Mouse (Mus musculus) midbrain, embryonic 14.5 days (tissue): ENCODE data around the gene Ssbp3. TPM values are rescaled to one million over a fixed set of nuclear protein-coding genes. Genes with fewer than 3 reads are reported as not detected.

Experiments used
- ATAC-seq: fragments of 200-750 bp; cut with Nextera tagmentation; 2 replicates; pipeline ENCODE4 v1.8.0; 2017; ENCODE audit warnings: moderate number of reproducible peaks, moderate library complexity; ENCODE audit not compliant: low FRiP score, low TSS enrichment
- DNase-seq: peaks from one replicate; pipeline ENCODE4 v3.0.0-alpha.2; 2015
- H3K27ac ChIP-seq: fragments of 300-500 bp; sonication (generic); replicated peaks from 2 replicates; pipeline ENCODE4 v1.5.1; 2014; ENCODE audit warnings: mild to moderate bottlenecking, low read depth, low read length, moderate library complexity
- H3K27me3 ChIP-seq: fragments of 300-500 bp; sonication (generic); 2 replicates; pipeline ENCODE4 v1.6.1; 2014; ENCODE audit warnings: low read length, control low read depth, mixed read lengths; ENCODE audit not compliant: control insufficient read depth, insufficient read depth
- H3K36me3 ChIP-seq: fragments of 300-500 bp; sonication (generic); 2 replicates; pipeline ENCODE4 v1.6.1; 2014; ENCODE audit warnings: low read length, control low read depth; ENCODE audit not compliant: control insufficient read depth, insufficient read depth
- H3K4me1 ChIP-seq: fragments of 300-500 bp; sonication (generic); 2 replicates; pipeline ENCODE4 v1.6.1; 2014; ENCODE audit warnings: mild to moderate bottlenecking, antibody characterized with exemption, low read length, control low read depth; ENCODE audit not compliant: control insufficient read depth, insufficient read depth
- H3K4me2 ChIP-seq: fragments of 300-500 bp; sonication (generic); 2 replicates; pipeline ENCODE4 v1.6.1; 2014; ENCODE audit warnings: mild to moderate bottlenecking, low read length, moderate library complexity
- H3K4me3 ChIP-seq: fragments of 300-500 bp; sonication (generic); replicated peaks from 2 replicates; pipeline ENCODE4 v1.5.1; 2014; ENCODE audit warnings: low read depth, low read length
- H3K9ac ChIP-seq: fragments of 300-500 bp; sonication (generic); replicated peaks from 2 replicates; pipeline ENCODE4 v1.6.1; 2014; ENCODE audit warnings: mild to moderate bottlenecking, low read length, moderate library complexity
- H3K9me3 ChIP-seq: fragments of 300-500 bp; sonication (generic); 2 replicates; pipeline ENCODE4 v1.6.1; 2016; ENCODE audit warnings: low read length, control low read depth, mixed read lengths; ENCODE audit not compliant: control insufficient read depth
- WGBS: fragments of 180-500 bp; shearing (Covaris S2); extraction: QIAGEN DNeasy Blood & Tissue Kit; methylation state at CpG from one replicate; pipeline ENCODE4 v1.1.7; 2014; 5-methylcytosine and 5-hydroxymethylcytosine counted together
- polyA plus RNA-seq: library from polyadenylated mRNA; unstranded; fragments of >200 nt; fragmentation: Nextera tagmentation; extraction: Ambion mirVana; gene quantifications from 2 replicates; pipeline ENCODE4 v1.2.1, GENCODE M21; 2014

Ssbp3 gene
- polyA plus RNA-seq, 1 experiment from 2014 or later: 147 TPM

DNA sequence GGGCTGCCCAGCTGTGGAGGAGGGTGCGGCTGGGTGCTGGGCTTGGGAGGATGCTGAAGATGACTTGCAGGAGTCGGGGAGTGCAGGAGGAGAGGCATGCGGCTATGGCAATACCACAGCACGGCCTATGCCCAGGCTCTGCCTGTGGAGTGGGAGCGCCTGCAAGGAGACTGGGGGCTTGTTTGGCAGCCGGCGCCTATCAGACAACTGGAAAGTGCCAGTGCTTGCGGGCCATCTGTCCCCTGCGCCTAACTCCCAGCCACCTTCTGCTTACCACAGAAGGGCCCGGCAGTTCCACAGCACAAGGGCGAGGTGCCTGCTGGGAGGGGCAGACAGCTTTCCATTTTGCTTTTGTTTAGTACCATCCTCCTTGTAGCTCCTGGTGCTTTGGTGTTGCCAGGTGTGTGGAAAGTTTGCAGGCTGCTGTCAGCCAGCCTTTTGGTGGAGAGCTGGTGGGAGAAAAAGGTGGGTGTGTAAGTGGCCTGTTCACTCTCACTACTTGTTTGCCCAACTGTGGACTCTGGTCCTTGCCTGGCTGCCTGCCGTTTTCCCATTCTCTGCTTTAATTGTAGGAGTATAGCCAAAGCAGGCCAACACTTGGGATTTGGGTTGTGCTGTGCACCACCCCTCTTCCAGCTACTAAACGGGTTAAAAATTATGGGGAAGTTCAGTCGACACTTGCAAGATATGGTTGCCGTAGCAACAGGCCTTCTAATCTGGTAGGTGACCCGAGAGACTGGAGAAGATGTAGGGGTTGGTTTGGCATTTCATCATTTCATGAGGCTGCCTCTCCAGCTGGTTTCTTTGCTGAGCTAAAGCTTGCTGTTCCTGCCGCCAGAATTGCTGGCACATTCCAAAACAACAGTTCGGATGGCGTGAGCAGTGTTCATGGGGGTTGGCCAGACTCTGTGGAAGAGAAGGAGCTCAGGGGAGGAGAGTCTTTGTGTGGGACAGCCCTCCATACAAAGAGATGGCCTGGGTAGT, 45.5 kb downstream of the Ssbp3 start:
- 29% methylated on average over 19 of the region's 19 CpGs for WGBS
- Histone ChIP-seq H3K9me3 (no peaks in the 10 kb centered on the region), H3K27me3 (no peaks in the 10 kb centered on the region), H3K4me1 (peaks cover 76% of the 10 kb centered on the region), H3K27ac (peak overlapping the region; percentile 72), H3K4me2 (peak overlapping the region; percentile 41), H3K36me3 (no peaks in the 10 kb centered on the region), H3K9ac (0 out of 2 replicates have a peak overlapping the region, but pooled peaks have one; percentile 16), H3K4me3 (no peak overlapping the region)
- peak; percentile 75 for DNase-seq
- ATAC-seq: peak; percentile 62

DNA sequence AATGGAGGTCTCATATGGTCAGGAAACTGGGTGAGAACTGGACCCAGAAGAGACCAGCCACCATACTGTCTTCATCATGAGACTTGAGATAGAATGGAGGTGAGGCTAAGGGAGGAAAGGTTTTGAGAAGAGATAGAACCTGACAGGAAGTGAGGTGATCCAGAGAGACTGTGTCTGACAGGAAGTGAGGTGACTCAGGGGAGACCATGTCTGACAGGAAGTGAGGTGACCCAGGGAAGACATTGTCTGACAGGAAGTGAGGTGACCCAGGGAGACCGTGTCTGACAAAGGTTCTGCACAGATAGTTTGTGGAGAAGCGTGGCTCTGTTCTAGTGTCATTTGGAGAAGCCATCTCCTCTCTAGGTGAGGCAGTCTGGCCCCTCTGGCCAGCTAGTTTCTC, 47.6 kb downstream of the Ssbp3 start:
- ATAC-seq: no peak
- WGBS: 92% methylated on average over 2 of the region's 2 CpGs

DNA sequence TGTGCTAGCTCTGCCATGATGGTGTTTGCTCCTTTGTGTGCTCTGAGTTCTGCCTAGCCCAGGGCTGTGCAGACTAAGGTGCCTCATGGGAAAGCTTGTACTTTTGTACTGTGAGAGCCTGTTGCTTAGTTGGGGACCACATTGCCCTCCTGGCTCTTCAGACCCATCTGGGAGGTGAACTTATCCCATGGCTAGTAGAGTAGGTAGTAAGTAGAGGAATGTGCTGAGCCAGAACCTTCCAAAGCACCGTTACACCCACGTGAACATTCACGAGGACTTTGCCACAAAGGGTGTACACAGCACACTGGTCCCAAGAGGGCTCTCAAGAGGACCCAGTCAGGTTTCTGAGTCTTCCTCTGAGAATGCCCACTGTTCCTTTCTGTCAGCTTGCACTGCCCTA, 48.1 kb downstream of the Ssbp3 start:
- 85% methylated on average over 3 of the region's 3 CpGs for WGBS
- Histone ChIP-seq H3K27me3 (no peaks in the 10 kb centered on the region), H3K4me3 (no peak overlapping the region), H3K4me1 (peaks cover 68% of the 10 kb centered on the region), H3K9me3 (no peaks in the 10 kb centered on the region), H3K9ac (no peak overlapping the region), H3K36me3 (no peaks in the 10 kb centered on the region), H3K4me2 (no peak overlapping the region), H3K27ac (no peak overlapping the region)
- DNase-seq (no peak), ATAC-seq (no peak)

More for the DNA sequence above, 47.6 kb downstream of the Ssbp3 start:
- DNase-seq: no peak
- H3K27me3 ChIP-seq: no peaks in the 10 kb centered on the region
- no peak overlapping the region for H3K4me3 ChIP-seq
- H3K9me3 ChIP-seq: no peaks in the 10 kb centered on the region
- no peak overlapping the region for H3K27ac ChIP-seq
- no peaks in the 10 kb centered on the region for H3K36me3 ChIP-seq
- no peak overlapping the region for H3K9ac ChIP-seq
- H3K4me2 ChIP-seq: no peak overlapping the region
- peaks cover 72% of the 10 kb centered on the region for H3K4me1 ChIP-seq

DNA sequence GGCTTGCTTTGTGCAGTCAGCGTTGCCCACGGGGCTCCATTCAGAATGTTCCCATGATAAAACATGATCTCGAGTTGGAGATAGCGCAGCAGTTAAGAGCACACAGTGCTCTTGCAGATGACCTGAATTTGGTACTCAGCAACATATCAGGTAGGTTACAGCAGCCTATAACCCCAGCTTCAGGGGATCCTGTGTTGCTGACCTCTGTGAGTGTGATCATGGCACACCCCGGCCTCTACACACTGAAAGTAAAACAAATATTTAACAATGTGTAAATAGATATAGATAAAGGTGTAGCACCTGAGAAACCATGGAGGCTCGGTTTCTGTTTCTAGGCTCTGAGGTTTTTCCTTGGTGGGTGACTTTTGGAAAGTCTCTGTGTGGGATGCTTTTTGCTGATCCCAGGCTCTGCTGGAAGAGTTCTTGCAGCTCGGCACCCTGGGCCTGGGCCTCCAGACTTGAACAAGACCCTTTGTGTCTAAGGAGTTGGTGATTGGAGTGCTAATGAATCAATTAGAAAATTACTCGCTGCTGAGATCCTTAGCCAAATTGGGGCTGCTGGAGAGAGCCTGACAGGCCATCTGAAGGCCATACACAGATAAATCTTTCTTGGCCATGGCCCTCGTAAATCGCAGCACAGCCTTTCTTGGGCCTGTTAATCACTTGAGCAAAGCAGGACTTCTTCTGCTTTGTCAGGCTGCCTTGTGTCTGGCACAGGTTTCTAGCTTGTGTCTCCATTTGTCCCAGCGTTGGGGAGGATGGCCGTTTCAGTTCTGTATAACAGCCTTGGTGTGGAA, 49.2 kb downstream of the Ssbp3 start:
- ATAC-seq (no peak), DNase-seq (no peak)
- H3K4me3 ChIP-seq: no peak overlapping the region
- H3K36me3 ChIP-seq: no peaks in the 10 kb centered on the region
- peaks cover 62% of the 10 kb centered on the region for H3K4me1 ChIP-seq
- 75% methylated on average over 12 of the region's 12 CpGs for WGBS
- no peak overlapping the region for H3K9ac ChIP-seq
- H3K9me3 ChIP-seq: no peaks in the 10 kb centered on the region
- peak overlapping the region; percentile 42 for H3K27ac ChIP-seq
- H3K27me3 ChIP-seq: no peaks in the 10 kb centered on the region
- no peak overlapping the region for H3K4me2 ChIP-seq

DNA sequence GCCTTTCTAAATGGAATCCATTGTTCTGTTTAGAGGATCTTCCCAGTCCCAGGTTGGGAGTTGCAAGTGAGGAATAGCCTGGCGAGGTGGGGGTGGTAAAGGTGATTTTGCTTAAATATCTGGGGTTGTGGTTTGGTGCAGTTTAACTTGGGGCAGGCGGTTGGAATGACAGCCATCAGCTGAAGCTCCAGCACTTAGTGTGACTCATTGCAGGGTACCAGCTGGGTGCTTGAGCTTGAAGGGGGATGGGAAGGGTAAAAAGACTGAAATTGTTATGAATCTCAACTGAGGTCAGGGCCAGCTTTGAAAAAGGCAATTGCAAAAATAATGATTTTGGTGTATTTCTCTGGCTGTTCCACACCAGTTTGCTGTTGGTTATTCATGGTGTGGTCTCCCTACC, 50.0 kb downstream of the Ssbp3 start:
- H3K4me3 ChIP-seq: no peak overlapping the region
- peak overlapping the region; percentile 42; the same call in 1 of the 2 replicates for H3K27ac ChIP-seq
- 93% methylated on average over 2 of the region's 2 CpGs for WGBS
- ATAC-seq (no peak), DNase-seq (no peak)
- H3K9me3 ChIP-seq: no peaks in the 10 kb centered on the region
- H3K27me3 ChIP-seq: no peaks in the 10 kb centered on the region
- H3K9ac ChIP-seq: no peak overlapping the region
- no peaks in the 10 kb centered on the region for H3K36me3 ChIP-seq
- peaks cover 54% of the 10 kb centered on the region for H3K4me1 ChIP-seq
- no peak overlapping the region for H3K4me2 ChIP-seq

DNA sequence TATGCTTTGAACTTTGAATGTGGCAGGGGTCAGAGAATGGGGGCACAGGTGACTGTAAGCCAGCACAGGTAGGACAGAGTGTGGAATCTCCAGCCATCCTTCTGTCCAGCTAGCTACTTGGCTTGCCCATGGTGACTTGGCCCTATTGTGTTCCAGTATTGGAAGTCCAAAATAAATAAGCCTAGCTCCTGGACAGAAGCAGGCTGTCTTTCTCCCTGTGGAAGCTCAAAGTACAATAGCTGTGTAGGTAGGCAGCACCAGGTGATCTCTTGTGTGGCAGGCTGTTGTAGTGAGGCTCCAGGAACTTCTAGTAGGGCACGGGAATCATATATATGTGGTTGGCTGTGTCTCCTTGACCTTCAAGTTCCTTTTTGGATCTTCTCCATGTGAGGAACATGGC, 50.8 kb downstream of the Ssbp3 start:
- Histone ChIP-seq H3K9ac (no peak overlapping the region), H3K27me3 (no peaks in the 10 kb centered on the region), H3K4me3 (no peak overlapping the region), H3K36me3 (no peaks in the 10 kb centered on the region), H3K4me2 (no peak overlapping the region), H3K27ac (no peak overlapping the region), H3K9me3 (no peaks in the 10 kb centered on the region), H3K4me1 (peaks cover 45% of the 10 kb centered on the region)
- ATAC-seq (no peak), DNase-seq (no peak)
- WGBS: 88% methylated on average over 1 of the region's 1 CpGs

DNA sequence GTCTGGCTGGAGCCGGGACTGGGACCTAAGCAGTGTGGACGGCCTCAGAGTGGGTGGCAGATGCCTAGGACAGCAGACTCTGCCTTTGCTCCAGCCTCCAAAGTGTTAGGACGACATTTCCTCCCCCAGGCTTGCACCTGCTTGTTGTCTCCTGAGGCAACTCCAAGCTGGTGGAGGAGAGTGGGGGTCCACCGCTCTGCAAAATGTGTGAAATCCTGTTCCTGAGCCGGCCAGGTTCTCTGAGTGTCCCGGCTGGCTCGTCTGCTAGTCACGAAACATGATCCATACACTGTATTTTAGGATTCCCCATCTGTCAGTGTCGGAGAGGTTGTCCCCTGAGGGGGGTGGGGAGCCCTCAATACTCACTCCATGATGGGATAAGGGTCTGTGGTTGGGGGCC, 53.9 kb downstream of the Ssbp3 start:
- Histone ChIP-seq H3K27me3 (no peaks in the 10 kb centered on the region), H3K27ac (no peak overlapping the region), H3K9ac (no peak overlapping the region), H3K4me3 (no peak overlapping the region), H3K9me3 (no peaks in the 10 kb centered on the region), H3K36me3 (no peaks in the 10 kb centered on the region), H3K4me1 (peaks cover 22% of the 10 kb centered on the region), H3K4me2 (no peak overlapping the region)
- 72% methylated on average over 9 of the region's 9 CpGs for WGBS
- DNase-seq (no peak), ATAC-seq (no peak)

DNA sequence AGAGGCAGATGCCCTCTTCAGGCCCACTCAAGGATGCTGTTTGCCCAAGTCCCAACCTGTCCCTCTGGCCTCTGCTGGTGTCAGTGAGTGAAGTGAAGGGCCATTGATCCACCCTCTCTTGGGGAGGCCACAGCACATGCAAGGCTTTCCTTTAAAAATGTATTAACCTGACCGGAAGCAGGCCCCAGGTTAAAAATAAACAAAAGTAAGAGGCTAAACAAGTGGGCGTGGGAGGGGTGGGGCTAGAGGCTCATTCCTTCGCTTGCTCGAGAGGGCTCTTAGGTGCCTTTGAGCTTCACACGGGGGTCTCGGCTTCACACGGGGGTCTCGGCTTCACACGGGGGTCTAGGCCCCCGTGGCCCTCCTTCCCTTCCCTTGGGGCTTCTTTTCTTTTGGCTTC, 54.5 kb downstream of the Ssbp3 start:
- Histone ChIP-seq H3K4me1 (peaks cover 16% of the 10 kb centered on the region), H3K4me3 (no peak overlapping the region), H3K9ac (no peak overlapping the region), H3K4me2 (no peak overlapping the region), H3K36me3 (no peaks in the 10 kb centered on the region), H3K9me3 (no peaks in the 10 kb centered on the region), H3K27me3 (no peaks in the 10 kb centered on the region), H3K27ac (no peak overlapping the region)
- DNase-seq: no peak
- ATAC-seq: no peak; the same call in 1 of the 2 replicates
- 75% methylated on average over 10 of the region's 10 CpGs for WGBS
